Mouse (Mus musculus) ES-E14 (cell line): ENCODE results near the gene Pomgnt1. TPM values are rescaled to one million over a fixed set of nuclear protein-coding genes. Genes with fewer than 3 reads are reported as not detected.

Experiments used
- DNase-seq: peaks from one replicate; pipeline ENCODE4 v3.0.0-alpha.2; 2013; ENCODE audit warnings: low read depth, low spot score
- H3K27ac ChIP-seq: 2 replicates; pipeline ENCODE4 v1.5.1; 2012; ENCODE audit warnings: low read depth, mild to moderate bottlenecking, low read length, moderate library complexity, mixed read lengths; ENCODE audit not compliant: poor library complexity, insufficient read depth, severe bottlenecking
- H3K36me3 ChIP-seq: 2 replicates; pipeline ENCODE4 v1.6.1; 2012; ENCODE audit warnings: mild to moderate bottlenecking, low read length, moderate library complexity, mixed read lengths; ENCODE audit not compliant: control insufficient read depth, poor library complexity, insufficient read depth, severe bottlenecking
- H3K4me1 ChIP-seq, 2 experiments: fragments of 150-350 bp in 1 of 2; sonication (generic) in 1 of 2; 2 replicates each; pipeline ENCODE4 v1.6.1; 2012; ENCODE audit warnings: low read length in 2 of 2, mild to moderate bottlenecking in 1 of 2, mixed read lengths in 1 of 2; ENCODE audit not compliant: control insufficient read depth in 2 of 2, insufficient read depth in 2 of 2, poor library complexity in 1 of 2
- H3K4me3 ChIP-seq, 2 experiments: fragments of 150-350 bp in 1 of 2; sonication (generic) in 1 of 2; 2 replicates each; pipeline ENCODE4 v1.5.1; 2012; ENCODE audit warnings: low read length in 2 of 2, low read depth in 1 of 2, mild to moderate bottlenecking in 1 of 2, mixed read lengths in 1 of 2; ENCODE audit not compliant: insufficient read depth in 1 of 2, poor library complexity in 1 of 2, severe bottlenecking in 1 of 2
- H3K9ac ChIP-seq: 2 replicates; pipeline ENCODE4 v1.6.1; 2012; ENCODE audit warnings: low read depth, mild to moderate bottlenecking, low read length, mixed read lengths; ENCODE audit not compliant: poor library complexity, insufficient read depth, severe bottlenecking
- H3K9me3 ChIP-seq: fragments of 150-350 bp; sonication (generic); 2 replicates; pipeline ENCODE4 v1.6.1; 2012; ENCODE audit warnings: low read depth, mild to moderate bottlenecking, low read length; ENCODE audit not compliant: control insufficient read depth, insufficient read depth
- CHD2 ChIP-seq: IDR thresholded peaks from 2 replicates; pipeline ENCODE4 v1.6.1; 2014; ENCODE audit warnings: mild to moderate bottlenecking, low read depth, low read length, inconsistent platforms
- HCFC1 ChIP-seq: IDR thresholded peaks from 2 replicates; pipeline ENCODE4 v1.6.1; 2012; ENCODE audit warnings: low read length, inconsistent platforms, borderline replicate concordance; ENCODE audit not compliant: insufficient read depth
- MAFK ChIP-seq: IDR thresholded peaks from 2 replicates; pipeline ENCODE4 v1.6.1; 2014; ENCODE audit warnings: mild to moderate bottlenecking, low read depth, low read length, inconsistent platforms; ENCODE audit not compliant: insufficient read depth
- ZC3H11A ChIP-seq: IDR thresholded peaks from 2 replicates; pipeline ENCODE4 v1.6.1; 2012; ENCODE audit warnings: low read depth, mild to moderate bottlenecking, inconsistent platforms, low read length, borderline replicate concordance
- ZNF384 ChIP-seq: IDR thresholded peaks from 2 replicates; pipeline ENCODE4 v1.6.1; 2012; ENCODE audit warnings: low read depth, low read length, inconsistent platforms
- in situ Hi-C, 2 experiments: fragments of 600-800 bp; cut with MboI; formaldehyde crosslinking; loops; one replicate each; pipeline ENCODE4 v1.15.1; 2025; ENCODE audit warnings: low sequenced_read_pairs in 2 of 2, inconsistent platforms in 1 of 2; ENCODE audit not compliant: unreplicated experiment in 2 of 2
- total RNA-seq: library from RNA; depleted of rRNA; stranded (reverse); fragments of 300-350 nt; gene quantifications from 2 replicates; pipeline ENCODE4 v1.2.3, GENCODE M21; 2012

Pomgnt1 gene
- total RNA-seq, 1 experiment = 48.6 TPM

- in situ Hi-C loops = no loop called here
- peaks cover 19% of the 10 kb centered on the region for H3K36me3 ChIP-seq
Measured at GRCm38 (mm10) chr4:116160769-116161168, 37.1 kb downstream of the Pomgnt1 start.

GRCm38 (mm10) chr4:116162142-116162541 lies 38.5 kb downstream of the Pomgnt1 start:
- H3K9ac ChIP-seq = no peak overlapping the region
- no peak for DNase-seq
- peaks cover 5 to 16% of the 10 kb centered on the region in 2 experiments; a peak in 3 of 4 replicates for H3K4me1 ChIP-seq
- no peaks in the 10 kb centered on the region for H3K9me3 ChIP-seq
- no peak overlapping the region for H3K4me3 ChIP-seq
- H3K27ac ChIP-seq = no peak overlapping the region
- TF ChIP-seq ZC3H11A (no peak), ZNF384 (no peak), MAFK (no peak), HCFC1 (no peak), CHD2 (no peak)
- in situ Hi-C loops = no loop called here
- peaks cover 14% of the 10 kb centered on the region for H3K36me3 ChIP-seq

More at GRCm38 (mm10) chr4:116160769-116161168, 37.1 kb downstream of the Pomgnt1 start:
- Histone ChIP-seq H3K4me1 (peaks cover 0 to 10% of the 10 kb centered on the region in 2 experiments; a peak in 1 of 4 replicates), H3K4me3 (no peak overlapping the region), H3K27ac (no peak overlapping the region), H3K9ac (no peak overlapping the region), H3K9me3 (no peaks in the 10 kb centered on the region)
- DNase-seq = no peak
- TF ChIP-seq MAFK (no peak), CHD2 (no peak), HCFC1 (no peak), ZNF384 (no peak), ZC3H11A (no peak)

- Histone ChIP-seq H3K4me1 (peaks cover 5 to 16% of the 10 kb centered on the region in 2 experiments; a peak in 3 of 4 replicates), H3K9ac (no peak overlapping the region), H3K4me3 (no peak overlapping the region), H3K36me3 (no peaks in the 10 kb centered on the region; the same call in 1 of the 2 replicates), H3K27ac (no peak overlapping the region), H3K9me3 (no peaks in the 10 kb centered on the region)
- DNase-seq = no peak
- no peak for TF ChIP-seq HCFC1
- TF ChIP-seq MAFK = no peak
- no peak for TF ChIP-seq ZNF384
- no peak for TF ChIP-seq CHD2
- TF ChIP-seq ZC3H11A = no peak
- in situ Hi-C loops = no loop called here
Measured at GRCm38 (mm10) chr4:116164759-116165554, 41.3 kb downstream of the Pomgnt1 start.

GRCm38 (mm10) chr4:116165708-116166407 lies 42.2 kb downstream of the Pomgnt1 start:
- Histone ChIP-seq H3K9ac (no peak overlapping the region), H3K4me3 (no peak overlapping the region), H3K9me3 (no peaks in the 10 kb centered on the region), H3K27ac (no peak overlapping the region), H3K36me3 (no peaks in the 10 kb centered on the region; the same call in 1 of the 2 replicates), H3K4me1 (peaks cover 5 to 16% of the 10 kb centered on the region in 2 experiments)
- in situ Hi-C loops = no loop called here
- no peak for DNase-seq
- TF ChIP-seq ZNF384 (no peak), CHD2 (no peak), MAFK (no peak)
